Mouse (Mus musculus) lung, postnatal 0 days (tissue): ENCODE data around the gene AI467606. TPM values are rescaled to one million over a fixed set of nuclear protein-coding genes. Genes with fewer than 3 reads are reported as not detected.

Source experiments
- ATAC-seq: fragments of 200-750 bp; cut with Nextera tagmentation; 2 replicates; pipeline ENCODE4 v1.8.0; 2017; ENCODE audit warnings: moderate library complexity
- DNase-seq: peaks from one replicate; pipeline ENCODE4 v3.0.0-alpha.2; 2016; ENCODE audit warnings: low spot score
- H3K27ac ChIP-seq: fragments of 300-500 bp; sonication (generic); 2 replicates; pipeline ENCODE4 v1.5.1; 2014; ENCODE audit warnings: antibody characterized with exemption, mild to moderate bottlenecking, low read length, mixed read lengths
- H3K27me3 ChIP-seq: fragments of 300-500 bp; sonication (generic); replicated peaks from 2 replicates; pipeline ENCODE4 v1.6.1; 2014; ENCODE audit warnings: low read length, mixed read lengths; ENCODE audit not compliant: insufficient read depth
- H3K36me3 ChIP-seq: fragments of 300-500 bp; sonication (generic); 2 replicates; pipeline ENCODE4 v1.6.1; 2014; ENCODE audit warnings: low read length, mixed read lengths; ENCODE audit not compliant: insufficient read depth
- H3K4me1 ChIP-seq: fragments of 300-500 bp; sonication (generic); 2 replicates; pipeline ENCODE4 v1.6.1; 2014; ENCODE audit warnings: antibody characterized with exemption, low read depth, low read length, mixed read lengths; ENCODE audit not compliant: insufficient read depth
- H3K4me2 ChIP-seq: fragments of 300-500 bp; sonication (generic); replicated peaks from 2 replicates; pipeline ENCODE4 v1.6.1; 2014; ENCODE audit warnings: low read depth, mild to moderate bottlenecking, low read length, moderate library complexity, mixed read lengths
- H3K4me3 ChIP-seq: fragments of 300-500 bp; sonication (generic); 2 replicates; pipeline ENCODE4 v1.5.1; 2014; ENCODE audit warnings: low read depth, low read length
- H3K9ac ChIP-seq: fragments of 300-500 bp; sonication (generic); replicated peaks from 2 replicates; pipeline ENCODE4 v1.6.1; 2014; ENCODE audit warnings: low read depth, mild to moderate bottlenecking
- H3K9me3 ChIP-seq: fragments of 300-500 bp; sonication (generic); 2 replicates; pipeline ENCODE4 v1.6.1; 2016; ENCODE audit warnings: low read length, mixed read lengths
- CTCF ChIP-seq: IDR thresholded peaks from 2 replicates; pipeline ENCODE4 v1.5.1; 2016; ENCODE audit warnings: antibody characterized with exemption, mild to moderate bottlenecking
- EP300 ChIP-seq: IDR thresholded peaks from 2 replicates; pipeline ENCODE4 v1.6.1; 2016; ENCODE audit warnings: antibody characterized with exemption, mild to moderate bottlenecking, control low read depth
- WGBS: fragments of 180-500 bp; shearing (Covaris S2); extraction: QIAGEN DNeasy Blood & Tissue Kit; methylation state at CpG from one replicate; pipeline ENCODE4 v1.1.7; 2014; 5-methylcytosine and 5-hydroxymethylcytosine counted together
- polyA plus RNA-seq: library from polyadenylated mRNA; unstranded; fragments of >200 nt; fragmentation: Nextera tagmentation; extraction: Ambion mirVana; gene quantifications from 2 replicates; pipeline ENCODE4 v1.2.1, GENCODE M21; 2015

Gene AI467606
- polyA plus RNA-seq, 1 experiment from 2014 or later, result 16.0 TPM

DNA sequence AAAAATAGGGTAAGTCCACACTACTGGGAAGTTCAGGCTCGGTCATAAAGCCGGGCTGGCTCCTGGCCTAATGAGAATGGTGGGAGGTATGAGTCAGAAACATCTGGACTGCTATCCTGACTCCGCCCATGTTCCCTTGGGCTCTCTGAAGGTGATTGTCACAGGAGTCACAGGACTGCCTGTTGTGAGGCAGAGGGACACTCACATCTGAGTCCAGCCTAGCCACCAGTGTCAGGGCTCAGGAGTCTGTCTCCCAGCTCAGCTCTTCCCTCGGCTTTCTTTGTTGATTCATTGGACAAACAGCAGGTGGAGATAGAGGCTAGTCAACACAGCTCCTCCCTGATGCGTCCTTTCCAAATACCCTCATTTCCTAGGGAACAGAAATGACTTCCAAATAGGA is 26.8 kb downstream of the AI467606 start:
- no peak overlapping the region for H3K4me3 ChIP-seq
- peak; percentile 54 for DNase-seq
- no peaks in the 10 kb centered on the region for H3K9me3 ChIP-seq
- H3K36me3 ChIP-seq, result no peaks in the 10 kb centered on the region
- no peak overlapping the region for H3K9ac ChIP-seq
- no peak overlapping the region for H3K27ac ChIP-seq
- peak; percentile 27 for ATAC-seq
- no peaks in the 10 kb centered on the region for H3K27me3 ChIP-seq
- no peaks in the 10 kb centered on the region for H3K4me1 ChIP-seq
- 21% methylated on average over 5 of the region's 5 CpGs for WGBS
- peak; percentile 50 for TF ChIP-seq CTCF
- TF ChIP-seq EP300, result no peak
- H3K4me2 ChIP-seq, result no peak overlapping the region

- DNase-seq (no peak), ATAC-seq (no peak)
- Histone ChIP-seq H3K27me3 (no peaks in the 10 kb centered on the region), H3K4me1 (no peaks in the 10 kb centered on the region), H3K4me3 (no peak overlapping the region), H3K4me2 (no peak overlapping the region), H3K9me3 (no peaks in the 10 kb centered on the region), H3K36me3 (no peaks in the 10 kb centered on the region), H3K9ac (no peak overlapping the region), H3K27ac (no peak overlapping the region)
- TF ChIP-seq EP300, result no peak
- 57% methylated on average over 14 of the region's 14 CpGs for WGBS
Measured at GRCm38 (mm10) chr7:127118671-127119445, 27.7 kb downstream of the AI467606 start.

GRCm38 (mm10) chr7:127121061-127121910 is 30.1 kb downstream of the AI467606 start:
- DNase-seq (no peak), ATAC-seq (no peak)
- H3K4me3 ChIP-seq, result no peak overlapping the region
- no peaks in the 10 kb centered on the region for H3K27me3 ChIP-seq
- H3K4me1 ChIP-seq, result no peaks in the 10 kb centered on the region
- no peak overlapping the region for H3K9ac ChIP-seq
- H3K27ac ChIP-seq, result no peak overlapping the region
- H3K9me3 ChIP-seq, result no peaks in the 10 kb centered on the region
- TF ChIP-seq CTCF, result no peak
- TF ChIP-seq EP300, result no peak
- 22% methylated on average over 21 of the region's 21 CpGs for WGBS
- no peaks in the 10 kb centered on the region for H3K36me3 ChIP-seq
- no peak overlapping the region for H3K4me2 ChIP-seq

DNA sequence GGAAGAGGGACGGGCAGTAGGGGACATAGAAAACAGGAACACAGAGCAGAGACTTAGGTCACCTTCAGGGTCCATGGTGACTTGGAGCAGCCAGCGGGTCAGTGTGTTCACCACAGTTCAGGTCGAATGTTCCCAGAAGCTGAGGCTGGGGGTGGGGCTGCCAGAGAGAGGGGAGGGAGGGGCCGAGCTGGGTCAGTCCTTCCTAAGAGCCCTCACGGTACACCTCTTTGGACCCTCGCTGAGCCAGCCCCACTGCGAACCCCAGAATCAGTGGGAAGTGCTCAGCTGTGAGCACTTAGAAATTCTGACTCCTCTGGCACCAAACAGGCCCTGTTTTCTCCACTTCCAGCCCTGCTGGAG is 30.7 kb downstream of the AI467606 start, which contains the start of gene Qprt:
Gene Qprt, minus strand, starts transcription at position 316 of the 360 bp plus-strand sequence.
- Histone ChIP-seq H3K27me3 (no peaks in the 10 kb centered on the region), H3K27ac (no peak within 1 kb of the TSS), H3K36me3 (no peaks in the 10 kb centered on the region), H3K4me3 (no peak within 1 kb of the TSS), H3K9ac (no peak within 1 kb of the TSS), H3K4me1 (no peaks in the 10 kb centered on the region), H3K9me3 (no peaks in the 10 kb centered on the region), H3K4me2 (no peak within 1 kb of the TSS)
- ATAC-seq (no peak), DNase-seq (no peak)
- TF ChIP-seq CTCF (no peak), EP300 (no peak)
- WGBS, result 21% methylated on average over 7 of the region's 7 CpGs

DNA sequence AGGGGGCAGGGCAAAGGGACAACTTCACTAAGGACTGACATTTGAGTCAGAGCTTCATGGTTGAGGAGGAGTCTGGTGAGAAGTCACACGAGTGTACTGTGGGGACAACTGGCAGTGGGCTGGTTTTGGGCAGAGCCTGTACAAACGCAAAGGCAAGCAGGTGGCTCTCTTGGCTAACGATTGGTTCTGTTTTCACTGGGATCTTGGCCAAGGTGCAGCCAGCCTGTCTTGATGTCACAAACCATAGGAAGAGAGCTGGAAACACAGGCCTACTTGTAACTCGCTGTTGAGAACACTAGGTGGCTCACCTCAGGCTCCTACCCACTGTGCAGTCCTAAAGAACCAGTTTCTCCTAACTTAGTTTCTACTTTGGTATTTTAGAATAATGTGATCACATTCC is 38.5 kb downstream of the AI467606 start:
- no peak overlapping the region for H3K4me3 ChIP-seq
- peak; percentile 85 for DNase-seq

GRCm38 (mm10) chr7:127133125-127133524 is 42.0 kb downstream of the AI467606 start:
- no peak for DNase-seq
- TF ChIP-seq EP300 (no peak), CTCF (no peak)
- Histone ChIP-seq H3K4me1 (no peaks in the 10 kb centered on the region), H3K9ac (no peak overlapping the region), H3K27me3 (no peaks in the 10 kb centered on the region), H3K36me3 (no peaks in the 10 kb centered on the region), H3K4me2 (no peak overlapping the region), H3K4me3 (no peak overlapping the region), H3K9me3 (no peaks in the 10 kb centered on the region), H3K27ac (no peak overlapping the region)
- WGBS, result 60% methylated on average over 5 of the region's 5 CpGs
- no peak for ATAC-seq

More for the DNA sequence above, 38.5 kb downstream of the AI467606 start:
- Histone ChIP-seq H3K36me3 (no peaks in the 10 kb centered on the region), H3K27ac (no peak overlapping the region), H3K4me1 (no peaks in the 10 kb centered on the region), H3K4me2 (no peak overlapping the region), H3K27me3 (no peaks in the 10 kb centered on the region), H3K9me3 (no peaks in the 10 kb centered on the region), H3K9ac (no peak overlapping the region)
- peak; percentile 75 for TF ChIP-seq CTCF
- TF ChIP-seq EP300, result no peak
- peak; percentile 70 for ATAC-seq
- WGBS, result 3% methylated on average over 4 of the region's 4 CpGs
